Mouse (Mus musculus): Measurements from ENCODE around the gene Nav3.

The Nav3 gene

DNA sequence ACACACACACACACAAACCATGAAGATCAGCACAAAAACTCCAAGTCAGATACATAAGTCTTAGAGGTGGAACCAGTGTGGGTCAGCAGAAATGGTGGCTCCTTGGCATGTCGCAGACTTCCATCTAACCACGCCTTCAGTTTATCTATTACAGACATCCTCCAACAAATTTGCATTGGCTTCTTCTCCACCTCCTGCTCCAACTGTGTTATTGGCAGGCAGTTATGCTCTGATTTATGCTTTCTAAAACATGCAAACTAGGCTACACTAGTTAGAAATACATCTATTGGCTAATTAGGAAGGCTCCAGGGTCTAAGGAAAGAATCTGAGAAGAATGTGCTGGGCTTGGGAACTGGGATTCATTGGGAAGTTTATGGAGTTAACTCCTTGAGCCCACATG lies 75.2 kb downstream of the Nav3 start:
- DNase-seq, result no peak

DNA sequence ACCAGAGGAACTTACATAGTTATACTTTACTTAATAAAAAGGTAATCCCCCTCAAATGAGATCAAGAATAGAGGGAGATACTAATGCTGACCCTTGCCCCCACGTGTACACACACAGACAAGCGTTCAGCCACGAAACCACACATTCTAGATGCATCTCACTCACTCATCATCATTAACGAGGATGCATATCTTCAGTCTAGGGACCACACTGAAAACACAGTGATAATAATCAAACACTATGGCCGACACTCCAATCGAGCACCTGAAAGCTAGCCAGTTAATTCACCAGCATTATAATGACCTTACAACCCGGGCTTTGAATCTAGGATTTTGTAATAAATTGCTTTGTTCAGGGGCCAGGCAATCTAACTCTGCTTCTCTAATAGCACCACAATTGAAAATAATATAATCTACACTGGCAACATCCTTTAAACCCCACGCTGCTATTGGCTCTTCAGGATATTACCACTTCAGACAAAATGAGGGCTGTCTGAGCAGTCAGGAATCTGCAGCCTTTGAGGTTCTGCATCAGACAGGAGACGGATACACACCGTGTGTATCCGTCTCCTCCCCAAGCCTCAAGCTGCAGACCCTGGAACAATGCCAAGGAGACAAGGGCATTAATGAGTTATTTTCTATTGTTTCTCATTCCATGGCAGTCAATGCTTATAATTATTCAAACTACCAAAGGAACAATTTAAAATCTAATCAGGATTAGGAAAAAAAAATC lies 83.1 kb downstream of the Nav3 start:
- DNase-seq, result no peak

DNA sequence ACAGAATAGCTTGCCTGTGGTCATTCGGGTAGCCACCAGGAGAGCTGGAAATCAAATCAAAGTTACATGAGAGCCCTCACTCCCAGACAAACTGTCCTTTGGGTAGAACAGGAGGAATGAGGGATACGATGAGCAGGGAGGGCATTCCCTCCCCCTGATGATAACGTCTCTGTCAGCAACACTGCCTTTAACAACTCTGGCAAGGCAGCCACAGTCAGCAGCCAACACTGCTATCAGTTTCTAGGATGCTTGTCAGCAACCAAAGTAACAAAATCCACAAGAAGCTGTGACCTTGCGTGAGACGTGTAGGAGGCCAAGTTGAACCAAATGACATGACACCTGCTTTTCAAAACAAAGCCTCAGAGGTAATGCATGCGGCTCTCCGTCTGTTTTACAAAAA lies 103.9 kb downstream of the Nav3 start:
- no peak for DNase-seq

DNA sequence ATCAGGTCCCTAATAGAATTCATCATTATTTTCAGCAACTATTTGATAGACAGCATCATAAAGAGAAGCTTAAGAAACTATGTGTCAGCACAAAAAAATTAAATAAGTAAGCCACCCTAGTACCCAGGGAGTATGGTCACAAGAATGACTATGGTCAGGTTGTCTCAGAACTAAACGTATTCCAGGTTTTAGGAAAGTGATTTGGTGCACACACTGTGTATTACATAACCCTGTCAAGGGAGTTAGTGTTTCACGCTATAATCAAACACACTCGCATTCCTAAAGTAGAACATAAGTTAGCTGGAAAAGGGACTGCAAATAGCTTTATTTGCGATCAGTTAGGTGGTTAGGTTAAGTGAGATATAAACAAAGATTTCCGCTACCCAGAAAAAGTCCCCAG lies 126.0 kb downstream of the Nav3 start:
- DNase-seq, result no peak

DNA sequence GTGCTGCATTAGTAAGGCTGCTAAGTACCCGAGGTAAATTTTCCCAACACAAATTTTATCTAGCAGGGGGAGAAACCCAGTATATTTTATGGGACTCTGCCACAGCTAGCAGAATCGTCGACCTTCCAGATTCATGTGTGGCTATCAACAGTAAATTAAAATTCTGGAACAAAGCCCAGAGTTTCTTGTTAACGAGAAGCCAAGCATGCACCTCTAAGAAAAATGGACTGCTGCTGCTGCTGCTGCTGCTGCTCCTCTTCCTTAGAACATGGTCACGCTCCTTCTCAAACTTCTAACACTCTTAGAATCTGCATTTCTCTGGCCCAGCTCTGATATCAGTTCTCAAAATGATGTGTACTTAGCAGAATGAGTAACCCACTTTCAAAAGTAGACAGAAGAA lies 126.4 kb downstream of the Nav3 start:
- DNase-seq, result no peak

DNA sequence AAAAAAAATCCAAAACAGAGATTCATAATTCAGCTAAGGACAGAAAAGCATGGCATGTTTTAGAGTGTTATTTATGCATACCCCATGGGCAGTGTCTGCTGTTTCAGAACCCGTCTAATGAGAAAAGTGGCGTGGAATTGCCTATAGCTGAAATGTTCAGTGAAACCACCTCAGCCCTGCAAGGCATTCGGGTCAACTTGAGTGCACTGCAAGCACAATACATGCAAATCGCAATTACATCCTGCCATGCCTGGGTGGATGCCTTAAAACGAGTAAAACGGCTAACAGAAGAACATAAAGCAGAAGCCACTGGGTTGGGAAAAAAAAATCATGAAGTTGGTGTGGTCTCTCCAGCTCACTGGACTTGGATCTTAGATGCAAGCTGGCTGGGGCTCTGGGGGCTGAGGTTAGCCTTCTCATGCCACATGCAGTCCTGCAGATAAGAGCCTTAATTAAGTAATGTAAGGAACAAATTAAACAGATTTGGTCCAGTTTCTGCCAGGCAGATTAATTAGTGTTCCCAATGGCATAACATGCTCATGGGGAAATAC lies 133.8 kb downstream of the Nav3 start:
- no peak for DNase-seq

DNA sequence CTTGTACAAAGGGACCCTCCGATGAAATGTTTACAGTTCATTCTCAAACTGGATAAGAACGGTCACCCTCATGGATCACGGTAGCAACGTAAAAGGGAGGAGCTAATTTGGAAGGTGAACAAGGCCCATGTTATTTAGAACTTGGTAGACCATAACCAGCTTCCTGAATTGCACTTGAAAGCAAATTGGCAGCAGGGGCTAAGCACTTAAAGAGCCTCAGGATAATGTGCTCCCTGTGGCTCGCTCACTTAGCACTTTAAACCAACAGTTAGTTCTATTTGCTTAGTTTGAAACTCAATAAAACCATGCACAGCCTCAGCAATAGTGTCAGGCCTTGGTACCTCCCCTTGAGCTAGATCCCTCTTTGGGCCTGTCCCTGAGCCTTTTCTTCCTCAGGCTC lies 138.7 kb downstream of the Nav3 start:
- no peak for DNase-seq

DNA sequence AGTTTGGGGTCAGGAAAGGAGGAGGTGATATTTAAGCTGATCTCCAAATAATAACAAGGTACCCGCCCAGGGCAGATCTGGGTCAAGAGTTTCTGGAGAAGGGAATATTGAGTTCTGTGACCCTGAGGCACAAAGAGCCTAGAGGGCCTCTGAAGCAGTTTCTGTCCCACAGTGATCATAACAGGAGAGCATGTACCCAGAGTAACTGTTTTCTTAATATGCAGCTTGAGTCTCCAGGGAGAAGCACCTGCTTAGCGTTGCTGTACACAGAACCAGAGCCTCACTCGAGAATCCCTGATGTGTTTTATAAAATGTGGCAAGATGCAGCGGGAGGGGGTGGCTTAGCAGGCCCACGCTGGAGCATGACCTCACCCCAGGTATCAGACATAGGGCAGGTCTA lies 141.5 kb downstream of the Nav3 start:
- no peak for DNase-seq

DNA sequence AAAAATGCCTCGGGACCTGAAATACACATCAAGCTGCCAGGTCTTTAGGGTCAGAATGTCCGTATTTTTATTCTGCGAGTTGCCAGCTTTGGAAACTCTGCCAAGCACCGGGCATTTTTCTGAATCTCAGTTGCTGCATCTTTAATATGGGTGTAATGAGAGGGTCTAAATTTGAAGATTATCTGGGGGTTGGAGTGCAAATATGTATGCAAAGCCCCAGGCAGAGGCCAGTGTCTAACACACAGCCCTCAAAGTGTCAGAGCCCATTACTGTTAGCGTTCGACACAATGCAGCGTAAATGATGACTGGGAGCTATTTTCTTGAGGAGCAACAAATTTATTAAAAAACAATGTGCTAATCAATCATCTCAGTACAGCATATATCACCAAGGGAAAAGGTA lies 142.0 kb downstream of the Nav3 start:
- no peak for DNase-seq

DNA sequence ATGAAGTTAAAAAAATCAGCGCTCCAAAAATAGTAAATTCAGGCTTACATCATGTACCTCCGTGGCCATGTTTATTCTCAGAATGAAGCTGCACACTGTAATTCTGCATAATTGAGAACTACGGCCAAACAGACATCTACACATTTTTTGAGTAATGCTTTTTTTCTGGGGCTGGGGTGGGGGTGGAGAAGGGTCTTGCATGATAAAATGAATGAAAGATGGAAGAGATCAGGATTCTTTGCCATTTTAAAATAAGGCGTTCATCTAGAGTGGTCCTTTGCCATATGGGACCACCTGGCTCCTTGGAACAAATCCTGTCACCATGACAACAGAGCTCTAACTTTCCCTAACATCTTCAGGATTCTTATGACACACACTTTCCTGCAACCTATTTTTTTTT lies 146.5 kb downstream of the Nav3 start:
- DNase-seq, result no peak

DNA sequence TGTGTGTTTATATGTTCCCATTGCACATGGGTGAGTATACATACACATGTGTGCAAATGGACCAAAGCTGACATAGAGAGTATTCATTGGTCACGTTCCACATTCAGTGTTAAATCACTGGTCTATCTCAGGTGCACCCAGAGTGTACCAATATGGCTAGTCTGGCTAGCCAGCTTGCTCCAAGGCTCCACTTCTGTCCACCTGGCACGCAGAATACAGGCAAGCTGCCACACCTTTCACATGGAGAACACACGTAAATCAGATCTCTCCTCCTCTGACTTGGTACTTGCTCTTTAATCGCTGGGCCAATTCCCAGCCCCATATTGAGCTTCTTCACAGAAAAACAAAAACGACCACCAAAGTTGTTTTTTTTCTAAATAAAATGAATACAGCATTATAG lies 150.4 kb downstream of the Nav3 start:
- no peak for DNase-seq

DNA sequence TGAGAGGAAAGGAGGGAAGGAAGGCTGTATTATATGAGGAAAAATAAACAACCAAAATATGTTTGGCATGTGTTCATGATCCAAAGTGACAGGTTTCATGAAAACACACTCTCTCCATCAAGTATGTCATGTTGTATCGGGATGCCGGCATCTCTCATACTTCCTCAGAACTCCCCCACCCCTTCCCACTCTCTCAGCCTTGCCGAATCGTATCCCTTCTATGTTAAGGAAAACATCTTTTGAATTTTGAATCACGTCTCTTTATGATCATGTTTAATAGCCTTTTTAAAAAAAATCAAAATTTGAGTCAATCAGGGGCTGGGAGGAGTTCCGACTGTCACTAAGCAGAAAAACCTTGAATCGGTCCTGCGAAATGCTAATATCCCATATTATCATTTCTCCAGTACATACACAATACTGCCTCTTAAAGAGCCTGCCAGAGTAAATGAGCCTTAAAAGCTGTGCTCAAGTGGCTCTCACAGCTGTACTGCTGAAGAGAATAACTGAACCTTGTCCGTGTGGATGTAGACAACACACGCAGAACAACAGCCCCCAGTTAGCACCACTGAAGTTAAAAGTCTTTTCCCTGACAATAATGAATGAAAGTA lies 165.9 kb downstream of the Nav3 start:
- no peak for DNase-seq

DNA sequence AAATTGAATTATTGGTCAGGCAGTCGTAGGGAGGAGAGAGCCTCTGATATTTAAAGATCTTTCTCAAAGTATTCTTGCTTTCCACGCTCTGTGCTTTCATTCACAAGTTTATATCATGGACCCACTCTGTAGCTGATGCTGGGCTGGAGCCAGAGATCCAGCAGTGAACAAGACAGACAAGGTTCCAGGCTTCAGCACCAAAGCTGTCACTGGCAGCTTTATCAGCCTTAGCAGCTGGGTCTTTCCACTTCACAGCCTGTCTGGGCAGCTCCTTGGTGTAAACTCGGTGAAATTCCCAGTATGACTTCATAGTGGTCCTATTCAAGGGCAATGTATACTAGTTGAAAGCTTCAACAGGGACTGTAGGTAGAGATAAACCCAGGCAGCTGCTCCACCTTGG lies 172.1 kb downstream of the Nav3 start:
- no peak for DNase-seq

DNA sequence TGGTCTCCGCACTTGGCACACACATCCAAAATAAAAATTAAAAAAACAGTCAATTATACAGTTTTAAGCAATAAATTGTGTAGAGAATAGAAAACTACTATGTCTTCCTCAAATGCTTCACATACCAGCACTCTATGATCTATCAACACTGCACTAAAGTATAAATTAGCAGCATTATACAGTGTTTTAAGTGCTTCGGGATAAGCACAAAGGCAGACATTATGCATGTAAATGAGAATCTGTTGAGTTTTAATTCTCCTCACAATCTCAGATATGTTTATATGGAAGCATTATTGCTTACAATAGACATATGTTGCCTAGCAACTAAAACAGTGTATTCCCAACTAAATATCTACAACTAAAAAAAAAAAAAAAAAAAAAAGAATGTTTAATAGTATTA lies 183.2 kb downstream of the Nav3 start:
- DNase-seq, result no peak

DNA sequence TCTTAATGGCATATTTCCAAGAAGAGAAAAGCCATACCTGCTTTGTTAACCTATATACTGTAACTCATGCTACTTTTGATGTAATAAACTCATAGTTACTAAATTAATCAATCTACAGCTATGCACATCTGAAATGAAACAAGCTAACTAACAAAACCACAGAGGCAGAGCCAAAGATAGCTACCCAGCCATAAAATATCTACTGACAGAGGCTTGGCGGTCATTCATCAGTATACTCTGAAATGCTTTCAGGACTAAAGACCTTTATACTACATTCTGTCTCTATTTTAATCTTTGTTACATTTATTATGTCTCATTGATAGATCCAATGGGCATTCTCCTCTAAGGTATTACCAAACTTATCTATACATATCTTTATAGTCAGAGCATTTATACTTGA lies 185.4 kb downstream of the Nav3 start:
- no peak for DNase-seq

DNA sequence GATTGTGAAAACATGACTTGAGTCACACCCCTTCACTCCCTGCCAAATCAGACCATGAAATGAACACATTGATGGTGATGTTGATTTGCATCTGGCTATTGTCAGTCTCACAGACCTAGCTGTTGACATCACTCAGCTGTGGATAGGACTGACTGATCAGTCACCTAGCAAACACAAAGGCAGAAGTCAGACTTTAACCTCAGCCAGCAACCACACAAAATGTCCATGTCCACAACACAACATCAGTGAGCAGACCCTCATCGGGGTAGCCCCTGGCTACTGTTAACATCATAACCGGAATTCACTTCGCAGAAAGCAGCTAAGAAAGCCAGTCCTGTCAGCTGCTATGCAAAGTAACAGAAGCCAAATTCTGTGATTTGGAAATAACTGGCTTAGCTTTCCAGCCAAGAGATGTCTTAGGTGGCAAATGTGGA lies 213.9 kb downstream of the Nav3 start:
- no peak for DNase-seq

DNA sequence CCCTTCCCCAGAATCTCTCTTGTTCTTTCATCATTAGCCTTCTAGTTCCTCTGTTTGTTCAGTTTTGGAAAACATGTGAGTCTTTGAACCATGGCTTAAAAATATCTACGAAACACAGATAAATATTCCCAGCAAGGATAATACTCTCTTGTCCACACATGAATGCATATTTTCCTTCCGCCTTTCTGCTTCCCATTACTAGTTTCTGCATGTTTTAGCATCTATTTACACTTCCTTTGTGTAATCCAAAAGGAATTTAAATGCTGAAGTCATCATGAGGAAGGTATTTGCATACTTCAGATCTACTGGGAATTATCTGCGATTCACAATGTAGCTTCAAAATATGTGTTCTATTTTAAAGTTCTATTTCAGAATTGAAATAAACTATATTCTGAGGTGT lies 215.3 kb downstream of the Nav3 start:
- no peak for DNase-seq

DNA sequence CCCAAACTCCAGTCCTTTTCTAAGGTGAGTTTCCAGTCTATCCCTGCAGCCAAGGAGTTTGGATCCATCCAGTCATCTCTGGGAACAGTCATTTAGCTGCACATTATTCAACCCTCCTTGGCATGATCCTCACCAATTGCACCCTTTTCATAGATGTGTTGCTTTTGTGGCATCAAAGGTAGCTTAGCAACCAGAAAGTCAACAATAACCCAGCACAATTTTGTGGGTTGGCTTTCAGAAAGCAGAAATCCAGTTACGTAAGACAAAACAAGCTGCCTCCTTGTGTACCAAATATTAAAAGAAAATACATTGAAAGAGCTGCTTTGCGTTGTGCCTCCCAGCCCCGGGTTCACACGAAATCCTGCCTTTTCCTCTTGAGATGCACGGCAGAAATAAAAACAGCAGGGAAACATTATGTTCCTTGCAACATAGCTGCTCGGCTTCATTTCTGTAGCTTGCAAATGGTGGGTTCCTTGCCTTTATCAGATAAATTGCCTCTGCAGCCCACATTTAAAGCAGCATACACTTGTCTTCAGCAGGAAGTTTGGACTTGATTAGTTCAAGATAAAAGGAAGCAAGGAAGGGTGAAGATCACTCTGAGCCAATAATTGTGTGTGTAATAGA lies 222.6 kb downstream of the Nav3 start:
- no peak for DNase-seq

DNA sequence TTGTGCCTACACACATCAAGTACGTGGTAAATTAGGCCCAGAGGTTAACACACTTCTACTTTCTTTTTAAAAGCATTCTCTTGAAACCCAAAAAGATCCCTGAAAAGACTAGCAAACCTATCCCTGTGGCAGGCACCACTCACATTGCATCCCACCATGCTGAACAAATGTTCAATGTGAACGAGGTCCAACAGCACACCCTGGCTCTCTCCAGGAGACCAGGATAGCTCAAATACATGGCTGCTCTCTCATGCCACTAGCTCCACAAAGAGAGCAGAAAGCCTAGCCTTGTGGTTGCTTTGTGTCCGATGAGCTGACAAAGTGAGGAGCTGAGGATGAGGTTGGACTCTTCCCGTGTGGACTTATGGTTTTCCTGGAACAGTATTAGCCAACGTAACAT lies 249.6 kb downstream of the Nav3 start:
- DNase-seq, result no peak

DNA sequence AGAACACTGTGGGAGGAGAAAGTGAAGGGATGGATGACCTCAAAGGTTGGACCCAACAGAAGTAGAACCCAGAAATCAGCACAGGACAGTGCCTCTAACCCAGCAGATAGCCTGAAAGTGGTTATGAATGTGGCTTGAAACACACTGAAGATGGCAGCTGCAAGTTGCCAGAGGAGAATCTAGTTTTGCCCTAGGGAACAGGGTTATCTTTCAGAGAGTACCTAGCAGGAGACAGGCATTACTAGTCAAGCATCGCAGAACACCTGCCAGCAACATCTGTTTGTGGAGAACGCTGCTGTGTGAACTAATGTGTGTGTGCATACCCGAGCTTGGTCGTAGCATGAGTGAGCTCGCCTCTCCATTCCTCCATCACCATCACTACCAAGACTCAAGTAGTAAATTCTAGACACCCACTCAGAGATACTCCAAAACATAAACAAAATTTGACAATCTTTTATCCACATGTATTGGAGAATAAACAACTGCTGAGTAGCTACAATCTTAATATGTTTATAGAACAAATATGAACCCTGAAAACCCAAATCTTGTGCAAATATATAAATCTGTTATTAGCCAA lies 251.8 kb downstream of the Nav3 start:
- no peak for DNase-seq

DNA sequence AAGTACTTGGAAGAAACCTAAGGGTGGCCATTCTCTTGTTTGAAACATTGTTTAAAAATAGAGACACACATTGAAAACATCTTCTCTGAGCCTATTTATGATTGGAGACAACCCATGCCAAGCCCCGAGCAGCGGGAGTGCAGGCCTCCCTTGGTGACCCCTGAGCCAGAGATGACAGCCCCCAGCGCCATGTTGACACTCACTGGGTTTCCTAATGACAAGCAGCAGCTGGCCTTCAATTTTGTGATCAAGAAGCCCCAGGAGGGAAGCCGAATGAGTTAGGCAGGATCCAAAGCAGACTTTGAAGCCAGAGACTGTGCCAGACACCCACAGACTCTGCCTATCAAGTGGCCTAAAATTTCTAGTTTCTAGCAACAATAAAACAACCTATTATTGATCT lies 263.1 kb downstream of the Nav3 start:
- DNase-seq, result no peak

DNA sequence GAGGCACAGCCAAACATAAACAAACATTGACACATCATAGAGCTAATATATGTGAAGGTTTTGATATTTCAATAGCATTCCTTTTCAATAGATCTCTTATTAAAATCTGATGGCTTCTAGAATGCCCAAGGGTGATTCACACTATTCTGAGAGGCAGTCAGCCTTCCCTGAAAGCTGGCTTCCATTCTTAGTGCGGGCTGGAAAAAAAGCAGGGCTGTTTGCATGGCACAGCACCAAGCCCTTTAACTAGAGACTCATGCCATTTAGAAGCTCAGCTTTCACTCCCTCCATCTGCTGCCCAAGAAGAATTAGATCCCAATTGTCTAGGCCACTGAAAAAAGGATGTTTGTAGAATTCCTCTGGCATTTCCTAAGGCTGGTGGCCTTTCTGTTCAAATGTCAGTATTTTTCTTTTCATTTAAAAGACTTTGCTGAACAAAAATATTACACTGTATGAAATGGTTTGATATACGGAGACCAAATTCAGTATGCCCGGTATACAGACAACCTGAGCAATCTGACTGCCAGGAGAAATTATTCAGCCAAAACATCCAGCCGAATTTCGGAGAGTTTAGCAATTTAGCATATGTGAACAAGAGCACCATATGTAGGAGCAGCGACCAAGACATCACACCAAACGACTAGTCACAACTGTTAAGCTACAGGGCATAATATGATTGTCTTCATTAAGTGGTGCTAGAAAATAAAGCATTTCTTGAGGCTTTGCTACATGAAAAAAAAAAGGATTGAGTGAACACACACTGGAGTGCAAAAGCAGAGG lies 263.8 kb downstream of the Nav3 start:
- DNase-seq, result no peak

DNA sequence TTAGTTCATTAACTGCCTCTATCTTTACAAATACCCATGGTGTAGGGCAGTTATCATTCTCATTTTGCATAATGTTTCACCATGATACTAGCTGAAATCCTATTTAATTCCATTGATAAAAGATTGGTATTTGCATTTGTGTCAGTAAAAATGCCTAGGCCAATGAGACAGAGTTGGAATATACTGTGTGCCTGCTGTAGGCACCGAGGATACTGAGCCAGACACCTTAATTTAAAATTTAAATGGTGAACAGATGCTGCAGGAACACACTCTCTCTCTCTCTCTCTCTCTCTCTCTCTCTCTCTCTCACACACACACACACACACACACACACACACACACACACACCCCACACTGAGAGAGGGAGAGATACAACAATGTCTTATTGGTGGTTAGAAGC lies 269.8 kb downstream of the Nav3 start:
- DNase-seq, result no peak
